Mouse (Mus musculus) heart, adult 9 months (tissue): ENCODE measurements around the gene Galk2.

Experiments
- DNase-seq, 2 experiments: peaks; one replicate each; pipeline ENCODE4 v3.0.0; 2022; ENCODE audit warnings: low spot score in 2 of 2

Gene Galk2

DNA sequence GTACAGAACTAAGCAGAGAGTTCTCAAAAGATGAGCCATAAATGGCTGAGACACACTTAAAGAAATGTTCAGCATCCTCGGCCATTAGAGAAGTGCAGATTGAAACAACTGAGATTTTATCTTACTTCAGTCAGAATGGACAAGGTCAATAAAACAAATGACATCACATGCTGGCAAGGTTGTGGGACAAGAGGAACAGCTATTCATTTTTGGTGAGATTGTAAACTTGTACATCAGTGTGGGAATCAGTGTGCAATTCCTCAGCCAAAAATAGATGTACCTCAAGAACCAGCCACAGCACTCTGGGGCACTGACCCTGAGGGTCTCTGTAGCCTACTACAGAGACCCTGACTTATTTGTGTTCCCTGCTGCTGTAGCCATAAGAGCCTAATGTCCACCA, 84.4 kb downstream of the Galk2 start:
- DNase-seq, result no peak

DNA sequence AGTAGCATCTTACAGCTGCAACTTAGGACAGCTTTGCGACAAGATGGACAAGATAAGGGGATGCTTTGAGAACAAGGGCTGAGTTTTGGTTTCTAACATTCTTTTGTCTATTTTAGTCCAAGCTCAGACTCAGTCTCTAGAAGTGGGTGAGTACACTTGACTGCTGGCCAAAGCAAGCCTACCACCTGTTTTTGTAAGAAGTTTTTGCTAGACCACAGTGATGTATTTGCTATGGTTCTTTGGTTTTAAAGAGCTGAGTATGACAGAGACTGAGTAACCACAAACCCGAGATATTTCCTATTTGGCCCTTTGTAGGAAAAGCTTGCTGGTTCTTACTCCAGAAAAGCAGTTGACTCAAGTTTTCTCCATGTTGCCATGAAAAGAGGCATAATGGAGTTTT, 89.3 kb downstream of the Galk2 start:
- DNase-seq, result no peak

DNA sequence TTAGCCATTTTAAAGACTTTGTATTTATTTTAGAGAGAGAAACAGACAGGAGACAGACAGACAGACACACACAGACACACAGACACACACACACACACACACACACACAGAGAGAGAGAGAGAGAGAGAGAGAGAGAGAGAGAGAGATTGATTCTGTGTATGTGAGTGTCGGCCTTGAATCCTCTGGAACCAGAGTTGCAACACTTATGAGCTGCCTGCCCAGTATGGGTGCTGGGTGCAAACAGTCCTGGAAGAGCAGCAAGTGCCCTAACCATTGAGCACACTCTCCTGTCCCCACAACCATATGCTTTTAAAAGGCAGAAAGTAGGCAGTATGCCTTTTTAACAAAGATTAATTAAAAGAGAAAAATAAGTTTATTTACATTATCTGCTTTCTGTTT, 109.9 kb downstream of the Galk2 start:
- DNase-seq, result no peak

DNA sequence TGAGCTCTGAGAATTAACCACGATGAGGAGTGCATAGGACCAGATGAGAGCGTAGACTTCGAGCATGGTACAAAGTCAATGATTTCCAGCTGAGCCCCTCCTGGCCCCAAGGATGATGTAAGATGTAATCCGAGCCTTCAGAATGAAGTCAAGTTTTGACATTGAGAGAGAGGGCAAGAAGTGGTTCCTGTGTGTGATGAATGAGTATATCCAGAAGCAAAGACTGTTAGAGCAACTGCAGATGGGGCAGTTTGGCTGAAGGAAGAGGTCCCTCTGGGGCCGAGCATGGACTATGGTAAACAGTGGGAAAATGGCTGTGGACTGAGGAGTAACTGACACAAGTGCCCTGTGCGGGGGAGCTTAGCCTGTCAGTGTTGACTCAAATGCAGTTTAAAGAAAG, 114.3 kb downstream of the Galk2 start:
- DNase-seq, result no peak

DNA sequence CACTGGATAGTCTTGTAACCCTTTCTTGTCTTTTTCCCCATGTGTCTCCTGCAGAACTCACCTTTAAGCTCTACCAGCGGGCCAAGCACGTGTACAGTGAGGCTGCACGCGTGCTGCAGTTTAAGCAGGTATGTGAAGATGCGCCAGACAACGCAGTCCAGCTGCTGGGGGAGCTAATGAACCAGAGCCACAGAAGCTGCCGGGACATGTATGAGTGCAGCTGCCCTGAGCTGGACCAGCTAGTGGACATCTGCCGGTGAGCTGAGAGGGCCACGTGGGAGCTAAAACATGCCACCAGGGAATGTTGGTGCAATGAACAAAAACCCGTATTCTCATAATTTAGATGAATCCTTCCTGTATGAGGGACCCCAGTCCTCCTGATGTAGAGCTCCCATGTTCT, 116.3 kb downstream of the Galk2 start:
- no peak for DNase-seq

DNA sequence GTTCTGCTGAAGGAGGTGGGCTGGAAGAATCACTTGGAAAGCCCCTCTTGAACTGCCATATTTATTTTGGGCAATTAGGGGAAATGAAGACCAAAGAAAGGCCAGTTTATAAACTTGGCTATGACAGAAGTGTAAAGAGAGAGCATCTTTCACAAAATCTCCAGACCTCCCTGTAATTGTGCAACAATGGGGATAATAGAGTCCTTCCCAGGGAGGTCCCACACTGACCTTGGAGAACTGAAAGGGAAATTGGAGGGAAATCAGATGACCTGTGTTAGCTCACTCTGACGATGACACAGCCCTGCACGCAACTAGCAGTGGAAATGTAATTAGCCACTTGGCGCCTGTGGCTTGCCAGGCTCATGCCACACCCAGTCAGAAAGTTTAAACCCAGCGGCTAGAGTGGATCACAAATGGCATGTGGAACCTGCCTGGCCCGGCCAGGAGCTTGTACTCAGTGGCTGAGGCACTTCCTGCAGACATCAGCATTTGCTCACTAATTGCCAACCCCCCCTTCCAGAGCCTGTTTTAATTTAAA, 117.0 kb downstream of the Galk2 start:
- DNase-seq, result no peak

DNA sequence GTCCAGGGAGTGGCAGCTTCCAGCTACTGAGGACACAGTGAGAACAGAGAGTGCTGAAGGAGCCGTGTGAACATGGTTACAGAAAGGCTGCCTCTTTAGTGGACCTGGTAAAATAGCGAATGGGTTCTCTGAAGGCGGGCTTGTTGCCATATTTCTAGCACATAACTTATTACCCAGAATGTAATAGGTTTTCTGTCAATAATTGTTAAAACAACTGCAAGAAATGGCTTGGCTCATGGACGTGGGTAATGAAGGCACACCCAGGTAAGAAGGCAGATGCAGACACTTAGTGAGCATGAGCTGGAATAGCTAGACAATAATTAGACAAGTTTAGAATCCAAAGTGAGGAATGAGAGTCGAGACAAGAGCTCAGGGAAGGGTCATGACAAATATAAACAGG, 143.4 kb downstream of the Galk2 start:
- DNase-seq, result no peak

DNA sequence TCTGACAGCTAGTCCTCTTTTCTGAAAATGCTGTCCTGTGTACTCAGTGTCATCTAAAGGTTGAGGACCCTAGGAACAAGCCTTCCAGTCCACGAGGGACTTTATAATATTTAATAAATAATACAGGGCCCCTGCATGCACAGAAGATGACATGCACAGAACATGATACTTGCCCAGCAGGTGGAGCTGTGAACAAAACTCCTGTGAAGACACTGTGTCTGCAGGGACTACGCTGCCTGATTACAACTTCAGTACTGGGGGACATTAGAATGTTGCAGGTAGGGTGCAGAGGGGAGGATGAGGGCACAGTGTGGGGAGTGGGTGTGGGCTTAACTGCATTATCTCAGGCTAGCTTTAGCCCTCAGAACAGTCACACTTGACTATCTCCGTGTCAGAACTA, 147.2 kb downstream of the Galk2 start:
- peak; percentile 7 to 49 for DNase-seq

DNA sequence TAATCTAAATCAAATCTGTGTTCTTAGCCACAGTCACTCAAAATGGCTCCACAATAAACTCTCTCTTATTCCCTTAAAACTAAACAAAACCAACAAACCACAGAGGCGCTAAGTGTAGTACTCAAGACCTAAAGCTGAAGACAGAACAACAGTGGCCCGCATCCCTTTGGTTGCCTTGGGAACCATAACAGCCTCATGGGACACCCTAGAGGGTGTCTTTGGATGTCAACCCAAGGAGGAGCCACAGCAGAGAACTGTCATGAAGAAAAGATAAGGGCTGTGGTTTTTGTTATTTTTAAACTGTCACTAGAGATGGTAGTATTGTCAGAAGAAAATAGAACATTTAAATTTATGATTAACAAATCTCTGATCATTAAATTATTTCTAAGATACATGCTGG, 147.8 kb downstream of the Galk2 start:
- no peak for DNase-seq

DNA sequence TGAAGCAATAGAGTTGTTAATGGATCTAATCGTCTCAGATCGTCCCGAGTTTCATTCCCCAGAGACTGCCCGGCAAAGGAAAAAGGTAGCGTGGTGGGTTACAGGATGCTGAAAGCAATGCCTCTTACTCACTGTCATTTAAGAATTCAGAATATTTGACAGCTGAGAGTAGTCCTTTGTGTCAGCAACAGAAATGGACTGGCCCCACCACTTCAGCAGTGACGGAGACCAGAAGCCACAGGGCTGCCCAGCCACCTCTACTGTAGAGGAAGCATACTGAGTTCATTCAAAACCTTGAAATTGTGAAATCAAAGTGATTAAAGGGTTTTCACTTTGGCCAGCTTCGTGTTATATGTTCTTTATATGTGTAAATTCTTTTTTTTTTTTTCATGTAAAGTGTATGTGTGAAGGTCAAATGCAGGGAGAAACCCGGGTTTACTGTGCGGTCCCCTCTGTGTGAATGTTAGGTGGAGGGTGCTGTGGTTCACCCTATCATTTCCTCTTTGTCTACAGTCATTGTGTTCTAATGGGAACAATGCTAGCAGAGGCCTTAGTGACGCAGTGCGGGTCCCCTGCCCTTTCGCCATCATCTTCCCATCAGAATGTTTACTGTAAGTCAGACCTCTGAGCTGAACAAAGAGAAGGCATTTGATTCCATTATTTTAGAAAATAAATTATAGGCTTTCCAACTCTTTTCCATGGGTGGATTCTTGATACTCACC, 156.2 kb downstream of the Galk2 start:
- DNase-seq, result no peak

DNA sequence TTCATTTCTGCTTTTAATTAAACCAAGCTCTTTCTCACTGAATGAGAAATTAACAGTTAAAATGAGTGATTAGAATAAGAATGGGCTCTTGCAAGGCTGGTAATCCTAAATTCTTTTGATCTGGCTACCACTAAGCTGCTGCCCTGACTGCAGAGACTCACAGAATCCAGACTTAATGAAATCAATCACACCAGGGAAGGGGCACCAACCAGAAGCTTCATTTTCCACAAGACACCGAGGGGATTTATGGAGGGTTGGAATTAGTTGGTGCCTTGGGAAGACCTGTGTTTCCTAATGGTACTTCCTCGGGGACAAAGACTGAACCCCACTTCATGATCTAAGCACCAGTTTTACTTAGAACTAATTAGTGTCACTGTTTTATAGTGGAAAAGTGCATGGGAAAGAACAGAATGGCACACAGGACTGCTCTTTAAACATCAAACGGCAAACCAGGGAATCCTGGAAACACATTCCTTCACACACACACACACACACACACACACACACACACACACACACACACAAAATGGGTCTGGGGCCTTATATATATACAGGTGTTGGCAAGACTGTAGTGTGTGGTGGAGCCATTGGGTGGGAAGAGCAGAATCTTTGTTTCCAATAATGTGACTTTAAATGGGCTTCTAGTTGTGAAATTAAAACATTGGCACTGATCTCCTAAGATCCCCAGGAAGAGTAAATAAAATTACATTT, 157.0 kb downstream of the Galk2 start:
- no peak for DNase-seq

DNA sequence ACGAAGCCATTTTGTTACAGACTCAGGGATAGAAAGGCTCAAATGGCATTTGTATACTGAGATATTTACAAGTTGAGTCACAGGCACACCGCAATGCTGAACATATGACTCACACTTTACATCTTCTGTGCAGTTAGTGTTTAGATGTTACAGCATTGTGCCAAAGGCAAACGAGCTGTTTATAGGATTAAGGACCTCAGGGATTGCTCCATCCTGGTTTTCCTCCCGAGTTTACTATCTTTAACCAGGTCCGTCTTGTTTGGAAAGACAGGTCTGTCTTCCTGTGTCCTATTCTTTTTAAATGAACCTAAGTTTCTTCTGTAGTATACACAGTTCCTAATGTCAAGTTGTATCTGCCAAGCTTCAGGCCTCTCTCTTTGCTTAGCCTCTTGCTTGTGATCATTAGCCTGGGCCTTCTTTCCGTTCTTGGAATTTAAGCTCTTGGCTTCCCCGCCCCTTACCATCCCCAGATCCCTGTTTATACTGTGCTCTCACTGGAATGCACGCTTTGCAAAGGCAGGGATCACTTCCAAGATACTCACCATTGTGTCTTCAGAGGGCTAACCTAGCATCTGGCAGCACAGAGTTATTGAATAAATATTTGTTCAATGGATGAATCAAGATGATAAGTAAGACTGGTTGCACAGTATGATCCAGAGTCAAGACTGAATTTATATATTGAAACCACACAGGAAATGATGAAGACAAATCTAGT, 172.4 kb downstream of the Galk2 start:
- no peak for DNase-seq

DNA sequence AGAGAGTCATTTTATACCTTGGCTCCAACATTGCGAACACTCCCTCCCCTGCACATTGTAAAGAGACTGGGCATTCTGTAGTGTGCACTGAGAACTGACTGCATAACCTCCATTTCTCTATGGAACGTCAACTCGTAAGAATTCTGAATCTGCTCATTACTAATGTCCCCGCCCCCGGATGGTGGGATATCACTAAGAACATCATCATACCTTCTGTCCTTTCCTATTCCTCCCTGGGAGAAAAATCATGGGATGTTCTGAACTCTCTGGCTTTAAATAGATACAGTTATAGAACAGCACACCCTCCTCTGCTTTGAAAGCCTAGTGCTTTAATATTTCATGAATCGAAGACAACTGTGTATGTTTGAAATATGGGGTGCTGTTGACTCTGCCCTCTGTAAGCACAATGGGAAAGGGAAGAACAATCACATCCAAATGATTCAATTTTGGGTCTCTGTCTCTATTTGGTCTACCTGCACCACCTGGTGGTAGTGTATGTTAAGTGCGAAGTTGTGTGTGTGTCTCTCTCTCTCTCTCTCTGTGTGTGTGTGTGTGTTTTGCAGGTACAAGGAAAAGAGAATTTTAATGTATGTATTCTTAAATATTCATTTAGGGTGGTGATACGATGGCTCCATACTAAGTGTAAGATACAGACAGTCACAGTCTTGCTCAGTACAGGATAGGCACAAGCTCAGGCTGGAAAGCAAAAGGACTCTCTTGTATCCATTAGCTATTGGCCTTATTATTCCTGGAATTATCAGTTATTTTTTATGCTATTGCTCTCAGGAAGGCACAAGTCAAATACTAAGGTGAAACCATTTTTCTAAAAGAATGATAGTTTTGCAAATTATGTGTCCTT, 174.4 kb downstream of the Galk2 start:
- DNase-seq, result no peak
